Mouse (Mus musculus) cerebellum, adult 8-10 months (tissue): Measurements from ENCODE around the gene Unc80.

Experiments
- DNase-seq: peaks from one replicate; pipeline ENCODE4 v3.0.0; 2022

The Unc80 gene

GRCm38 (mm10) chr1:66730581-66730980, 262.4 kb downstream of the Unc80 start:
- no peak for DNase-seq
